In the genomic region with DNA sequence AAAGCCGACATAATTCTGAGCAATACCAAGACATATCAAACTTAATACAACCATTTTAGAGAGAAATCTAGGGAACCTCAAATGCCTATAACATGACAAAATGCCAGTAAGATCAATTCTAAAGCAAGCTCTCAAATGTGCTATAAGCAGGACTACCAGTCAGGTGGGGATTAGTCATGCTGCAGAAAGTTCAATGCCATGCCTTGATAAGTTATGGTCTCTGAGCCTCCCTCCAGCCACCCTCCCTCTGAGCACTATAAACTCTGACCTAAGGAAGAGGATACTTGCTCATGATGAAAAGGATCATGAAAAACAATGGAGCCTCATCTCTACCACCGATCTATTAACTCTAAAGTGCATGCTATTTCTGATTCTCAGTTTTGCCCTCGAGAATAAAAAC, we compare ENCODE assay signal across 21 mouse cellular contexts.
"Had no signal": no experiment of that assay in that cellular context is flagged by ENCODE, and none has a peak within 500 bp of the region (broad histone marks: within the 10 kb centered on the region; RNA-seq: fewer than 3 reads in every experiment).

No protein-coding gene starts in this region.

- H3K9ac ChIP-seq: heart, embryonic 13.5 days; heart, embryonic 15.5 days; hindbrain, embryonic 13.5 days; hindbrain, embryonic 15.5 days; kidney, embryonic 15.5 days; limb, embryonic 13.5 days; limb, embryonic 15.5 days; liver, embryonic 12.5 days; liver, embryonic 14.5 days had no signal

- H3K27me3 ChIP-seq: heart, embryonic 13.5 days; heart, embryonic 15.5 days; hindbrain, embryonic 13.5 days; hindbrain, embryonic 15.5 days; kidney, embryonic 15.5 days; limb, embryonic 13.5 days; limb, embryonic 15.5 days; liver, embryonic 12.5 days had no signal

- DNase-seq: gastrocnemius, postnatal 14 days; gastrocnemius, postnatal 36 days; heart, adult 11 months; heart, postnatal 14 days; heart, postnatal 36 days; kidney, postnatal 14 days; layer of hippocampus, adult 9-11 months; layer of hippocampus, postnatal 36 days; left cerebral cortex, postnatal 4 days had no signal

- H3K4me3 ChIP-seq: heart, embryonic 10.5 days; heart, embryonic 13.5 days; heart, embryonic 15.5 days; hindbrain, embryonic 13.5 days; hindbrain, embryonic 15.5 days; kidney, embryonic 15.5 days; limb, embryonic 13.5 days; limb, embryonic 15.5 days; liver, embryonic 12.5 days had no signal

- H3K27ac ChIP-seq: heart, embryonic 10.5 days; heart, embryonic 13.5 days; heart, embryonic 15.5 days; hindbrain, embryonic 13.5 days; hindbrain, embryonic 15.5 days; hindbrain, postnatal 0 days; kidney, embryonic 15.5 days; kidney, postnatal 0 days; limb, embryonic 13.5 days; limb, embryonic 15.5 days; liver, embryonic 12.5 days; liver, embryonic 14.5 days had no signal

- H3K4me1 ChIP-seq: hindbrain, embryonic 13.5 days; hindbrain, embryonic 15.5 days had no signal

- H3K36me3 ChIP-seq: heart, embryonic 10.5 days; heart, embryonic 15.5 days; liver, embryonic 12.5 days had no signal

- H3K9me3 ChIP-seq: heart, embryonic 10.5 days; heart, embryonic 13.5 days; heart, embryonic 15.5 days; hindbrain, embryonic 13.5 days; hindbrain, embryonic 15.5 days; kidney, embryonic 15.5 days; limb, embryonic 13.5 days; limb, embryonic 15.5 days; liver, embryonic 12.5 days had no signal

- ATAC-seq: hindbrain, postnatal 0 days; liver, embryonic 12.5 days had no signal

- H3K4me2 ChIP-seq: heart, embryonic 13.5 days; heart, embryonic 15.5 days; hindbrain, embryonic 13.5 days; hindbrain, embryonic 15.5 days; kidney, embryonic 15.5 days; limb, embryonic 13.5 days; limb, embryonic 15.5 days; liver, embryonic 12.5 days had no signal
